Mouse (Mus musculus) olfactory bulb, adult 2 months (tissue): ENCODE measurements around the gene Naaladl1.

Experiments
- CTCF ChIP-seq: fragments of 200-500 bp; IDR thresholded peaks from 2 replicates; pipeline ENCODE4 v1.5.1; 2012; ENCODE audit warnings: low read depth, mild to moderate bottlenecking, low read length, moderate library complexity; ENCODE audit not compliant: insufficient read depth
- POLR2A ChIP-seq: fragments of 200-500 bp; IDR thresholded peaks from 2 replicates; pipeline ENCODE4 v1.6.1; 2012; ENCODE audit warnings: mild to moderate bottlenecking, low read depth, low read length, moderate library complexity; ENCODE audit not compliant: insufficient read depth

- TF ChIP-seq CTCF (no peak), POLR2A (no peak)
Observed at GRCm38 (mm10) chr19:6126789-6127580, 21.4 kb downstream of the Naaladl1 start.
